Mouse (Mus musculus) gonadal fat pad, adult 2 months (tissue): Measurements from ENCODE around the gene Tiam2. TPM values are rescaled to one million over a fixed set of nuclear protein-coding genes. Genes with fewer than 3 reads are reported as not detected.

Experiments used
- DNase-seq: peaks from one replicate; pipeline ENCODE4 v3.0.0-alpha.2; 2012; ENCODE audit warnings: low read depth
- polyA plus RNA-seq: library from polyadenylated mRNA; depleted of rRNA; stranded (reverse); fragments of >200 nt; gene quantifications from 2 replicates; pipeline ENCODE4 v1.2.3, GENCODE M21; 2012

The Tiam2 gene
- polyA plus RNA-seq, 1 experiment, result 1.2 TPM

DNA sequence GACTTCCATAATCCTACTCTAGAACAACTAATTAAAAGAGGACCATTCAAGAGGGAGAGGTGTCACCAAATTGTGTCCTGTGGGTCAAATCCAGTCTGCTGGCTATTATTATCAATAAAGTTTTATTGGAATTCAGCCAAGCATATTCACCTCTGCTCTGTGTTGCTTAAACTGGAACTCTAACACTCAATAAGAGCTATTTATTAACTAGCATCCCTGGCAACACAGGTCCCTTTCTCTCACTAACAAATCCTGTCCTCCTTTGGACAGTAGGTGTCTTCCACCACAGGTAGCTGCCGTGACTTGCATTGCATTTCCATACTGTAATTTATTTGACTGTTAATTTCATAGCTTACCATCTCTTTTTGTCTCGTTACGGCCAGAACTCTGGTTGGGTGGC, 169.7 kb downstream of the Tiam2 start:
- no peak for DNase-seq

DNA sequence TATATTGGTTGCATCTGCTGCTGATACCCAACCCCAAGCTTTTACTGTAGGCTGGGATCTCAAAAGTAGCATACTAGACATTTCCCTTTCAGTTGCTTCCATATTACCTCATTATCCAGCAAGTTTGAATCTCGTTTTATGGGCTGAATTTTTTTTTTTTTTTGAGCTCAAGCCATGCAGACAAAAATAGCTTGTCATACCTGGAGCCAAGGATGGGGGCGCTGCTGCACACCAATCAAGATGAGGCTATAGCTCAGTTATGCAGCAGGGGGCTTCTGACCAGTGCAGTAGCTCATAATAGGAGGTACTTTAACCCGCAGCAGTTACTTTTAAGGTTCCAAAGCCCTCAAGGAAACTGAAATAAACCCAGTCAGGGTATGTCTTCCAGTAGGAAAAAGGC, 171.7 kb downstream of the Tiam2 start:
- no peak for DNase-seq

DNA sequence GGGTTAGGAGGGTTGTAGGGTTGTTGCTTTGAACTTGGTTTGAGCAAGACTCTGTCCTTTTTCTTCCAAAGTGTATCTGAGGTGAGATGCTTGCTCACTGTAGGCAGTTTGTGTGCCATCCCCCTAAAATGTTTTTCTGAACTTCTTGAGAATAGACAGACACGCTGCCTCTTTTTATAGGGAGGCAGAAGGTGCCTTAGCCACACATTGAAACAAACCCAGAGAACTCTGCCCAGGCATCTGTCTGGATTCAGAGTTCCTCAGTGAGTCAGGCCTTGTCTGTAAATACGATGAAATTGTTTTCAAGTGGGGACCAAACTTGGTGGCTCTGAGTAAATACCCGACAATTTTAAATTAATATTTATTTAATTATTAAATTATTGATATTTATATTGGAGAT, 172.2 kb downstream of the Tiam2 start:
- DNase-seq, result no peak

DNA sequence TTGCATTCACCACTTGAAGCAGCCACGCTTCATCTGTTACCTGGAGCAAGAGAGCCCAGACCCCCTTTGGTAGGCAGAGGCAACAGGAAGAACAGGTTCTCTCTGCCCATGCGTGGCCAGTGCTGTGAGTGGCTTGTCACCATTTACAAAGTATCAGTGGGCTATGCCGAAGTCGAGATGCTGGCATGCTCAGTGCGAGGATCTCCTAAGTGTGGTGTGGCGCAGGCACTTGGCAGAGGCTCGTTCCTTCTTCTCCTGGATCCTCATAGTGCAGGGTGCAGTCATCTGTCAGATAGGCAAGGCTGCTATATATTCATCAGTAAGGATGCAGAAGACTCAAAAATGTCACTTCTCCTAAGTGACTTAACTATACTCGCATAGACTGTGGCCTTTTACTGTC, 173.1 kb downstream of the Tiam2 start:
- no peak for DNase-seq

DNA sequence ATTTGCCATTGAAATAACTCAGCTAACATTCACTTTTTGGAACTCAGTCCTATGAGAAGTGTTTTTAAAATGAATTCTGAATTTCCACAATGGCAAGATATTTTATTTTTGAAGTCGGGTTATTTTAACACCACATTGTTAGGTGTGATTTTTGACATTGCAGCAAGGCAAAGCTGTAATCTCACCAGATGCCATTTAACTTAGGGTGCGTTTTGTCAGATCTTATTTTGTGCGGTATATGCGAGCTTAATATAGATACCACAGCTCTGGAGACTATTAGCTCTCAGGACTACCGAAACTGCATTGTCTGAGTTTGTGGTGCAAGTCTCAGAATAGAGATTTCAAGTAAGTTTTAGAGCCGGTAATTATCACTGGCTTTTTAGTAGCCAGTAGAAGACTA, 173.7 kb downstream of the Tiam2 start:
- no peak for DNase-seq

DNA sequence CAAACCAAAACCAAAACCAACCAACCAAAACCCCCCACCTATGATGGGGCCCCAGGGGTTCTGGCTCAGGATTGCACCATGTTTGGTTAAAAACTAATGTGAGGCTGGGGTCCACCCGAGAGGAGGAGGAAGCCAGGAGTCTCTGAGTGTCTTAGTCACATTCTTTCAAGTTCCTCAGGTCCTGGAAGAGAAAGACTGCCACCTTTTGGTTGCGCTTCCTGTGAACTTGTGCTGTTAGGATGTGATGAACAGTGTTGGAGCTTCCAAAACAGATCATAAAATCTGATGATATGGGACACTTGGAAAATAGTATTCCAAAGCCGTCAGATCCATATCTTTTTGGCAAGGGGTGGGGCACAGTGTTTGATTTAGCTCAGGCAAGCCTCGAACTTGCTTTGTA, 174.6 kb downstream of the Tiam2 start:
- DNase-seq, result no peak

DNA sequence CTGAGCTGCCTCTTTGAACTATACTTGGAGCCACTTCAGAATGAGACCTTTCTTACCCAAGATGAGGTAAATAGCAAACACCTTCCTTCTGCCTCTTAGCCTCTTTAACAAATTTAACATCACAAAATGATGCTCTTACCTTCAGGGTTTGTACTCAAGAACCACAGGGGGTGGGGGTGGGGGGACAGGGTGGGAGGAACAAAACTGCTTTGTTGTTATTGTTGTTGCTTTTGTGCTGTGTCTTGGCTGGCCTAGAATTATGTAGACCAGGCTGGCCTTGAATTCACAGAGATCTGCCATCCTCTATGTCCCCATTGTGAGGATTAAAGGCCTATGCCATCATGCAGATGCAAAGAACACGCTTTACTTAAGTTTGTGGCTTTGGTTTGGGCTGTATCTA, 179.3 kb downstream of the Tiam2 start:
- no peak for DNase-seq

DNA sequence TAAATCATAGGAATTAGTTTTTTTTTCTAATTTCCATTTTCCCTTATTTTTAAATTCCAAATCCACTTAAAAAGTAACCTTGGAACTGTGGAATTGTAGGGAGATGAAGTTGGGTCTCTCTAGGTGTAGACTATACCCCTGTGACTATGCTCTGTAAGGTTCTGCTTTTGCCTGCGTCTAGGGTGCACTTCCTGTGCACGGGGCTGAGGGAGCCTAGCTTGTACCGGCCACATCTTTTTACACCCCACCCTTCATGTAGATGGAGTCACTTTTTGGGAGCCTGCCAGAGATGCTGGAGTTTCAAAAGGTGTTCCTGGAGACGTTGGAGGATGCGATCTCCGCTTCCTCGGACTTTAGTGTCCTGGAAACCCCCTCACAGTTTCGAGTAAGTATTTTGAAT, 180.1 kb downstream of the Tiam2 start:
- no peak for DNase-seq

DNA sequence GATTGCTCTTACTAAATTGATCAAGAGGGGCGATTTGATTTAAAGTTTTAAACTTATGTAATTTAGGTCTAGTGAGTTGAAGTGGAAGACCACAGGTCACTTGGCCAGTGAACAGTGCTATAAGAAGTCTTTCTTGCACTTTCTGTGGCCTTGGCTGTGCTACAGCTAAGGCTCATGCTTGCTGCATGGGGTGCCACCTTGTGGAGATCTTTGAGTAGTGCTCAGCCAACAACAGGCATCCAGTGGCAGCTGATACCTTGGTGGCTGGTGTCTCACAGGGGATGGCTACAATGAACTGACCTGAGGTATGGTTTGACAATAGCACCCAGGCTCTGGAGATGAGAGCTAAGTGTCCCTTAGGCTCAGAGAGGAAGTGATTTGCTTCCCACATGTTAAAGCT, 183.5 kb downstream of the Tiam2 start:
- no peak for DNase-seq

DNA sequence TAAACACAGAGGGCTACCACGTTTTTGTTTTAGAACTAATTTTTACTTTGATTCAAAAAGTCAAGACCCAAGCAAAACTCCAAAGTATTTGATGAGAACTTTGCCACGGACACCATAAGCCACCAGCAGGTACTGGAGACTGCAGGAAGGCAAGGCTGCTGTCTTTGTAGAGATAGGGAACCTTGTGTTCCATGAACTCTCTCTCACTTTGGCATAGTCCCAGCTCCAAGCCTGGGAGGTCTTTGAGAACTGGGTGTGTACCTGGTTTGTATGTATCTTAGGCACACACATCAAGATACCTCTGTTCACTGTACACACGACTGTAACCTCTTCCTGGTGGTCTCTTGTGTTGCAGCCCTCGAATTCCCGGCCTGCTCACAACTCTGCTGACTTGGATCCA, 187.9 kb downstream of the Tiam2 start:
- DNase-seq, result no peak

DNA sequence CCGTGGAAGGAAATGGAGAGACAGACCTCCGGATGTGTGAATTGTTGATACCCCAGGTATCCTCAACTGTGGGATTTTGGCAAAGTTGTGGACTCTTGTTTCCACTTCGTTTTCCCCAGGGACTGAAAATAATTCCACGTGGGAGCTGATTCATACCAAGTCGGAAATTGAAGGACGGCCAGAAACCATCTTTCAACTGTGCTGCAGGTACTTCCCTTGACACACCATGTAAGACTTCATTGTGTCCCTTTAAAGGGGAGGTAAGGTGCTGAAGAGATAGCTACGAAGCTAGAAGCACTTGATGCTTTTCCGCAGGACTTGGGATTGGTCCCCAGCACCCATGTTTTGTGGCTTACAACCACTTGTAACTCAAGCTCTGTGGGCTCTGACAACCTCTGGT, 189.5 kb downstream of the Tiam2 start:
- DNase-seq, result no peak

DNA sequence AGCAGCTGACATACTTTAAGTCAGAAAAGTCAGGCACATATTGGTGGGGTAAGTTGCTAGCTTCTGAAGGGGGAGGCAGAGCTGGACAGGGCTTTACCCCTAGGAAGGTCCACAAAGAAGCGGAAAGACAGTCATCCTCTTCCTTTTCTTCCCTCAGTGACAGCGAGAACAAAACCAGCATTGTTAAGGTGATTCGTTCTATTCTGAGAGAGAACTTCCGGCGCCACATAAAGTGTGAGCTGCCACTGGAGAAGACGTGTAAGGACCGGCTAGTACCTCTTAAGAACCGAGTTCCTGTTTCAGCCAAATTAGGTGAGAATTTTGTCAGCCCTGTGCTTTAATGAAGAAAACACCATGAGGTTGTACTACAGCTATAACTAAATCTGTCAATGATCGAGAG, 190.0 kb downstream of the Tiam2 start:
- DNase-seq, result no peak

DNA sequence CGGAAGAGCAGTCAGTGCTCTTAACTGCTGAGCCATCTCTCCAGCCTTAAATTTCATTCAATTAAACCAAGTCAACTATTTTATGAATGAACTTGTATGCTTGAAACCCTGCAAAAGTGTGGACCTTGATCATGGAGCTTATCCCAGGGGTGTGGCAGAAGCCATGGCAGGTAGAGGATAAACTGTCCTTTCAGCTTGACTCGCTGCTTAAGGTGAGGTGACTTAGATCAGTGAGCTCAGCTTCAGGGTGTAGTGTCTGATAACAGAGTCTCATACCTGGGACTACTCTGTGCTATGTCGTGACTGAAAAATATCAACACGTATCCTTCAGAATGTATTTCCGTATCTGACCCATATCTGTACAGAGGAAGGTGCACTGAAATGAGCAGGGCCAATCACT, 194.0 kb downstream of the Tiam2 start:
- no peak for DNase-seq

DNA sequence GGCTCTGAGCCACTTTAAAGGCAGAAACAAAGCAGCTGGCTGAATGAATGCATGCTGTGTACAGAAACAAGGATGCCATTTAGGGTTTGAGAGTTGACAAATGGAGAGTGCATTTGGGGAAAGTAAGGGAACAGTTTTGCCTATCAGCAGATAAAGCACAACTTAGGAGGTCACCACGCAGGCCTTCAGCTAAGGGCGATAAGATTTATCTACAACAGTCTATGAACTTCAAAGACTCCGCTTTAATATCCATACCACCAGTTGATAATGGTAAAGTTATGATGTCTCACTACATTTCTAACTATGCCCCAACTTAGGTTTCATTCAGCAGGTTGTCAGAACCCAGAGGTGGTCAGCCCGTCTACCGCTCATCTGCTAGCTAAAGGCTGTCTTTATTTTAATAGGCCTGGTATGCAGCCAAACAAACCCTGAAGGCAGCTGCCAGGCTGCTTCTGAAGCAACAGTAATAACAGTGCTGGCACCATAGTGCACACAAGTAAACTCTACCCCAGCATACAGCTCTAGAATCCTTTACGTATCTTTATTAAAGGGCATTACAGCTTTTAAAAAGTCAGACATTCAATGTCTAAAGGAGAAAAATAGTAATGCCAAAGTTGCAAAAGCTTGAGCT, 201.6 kb downstream of the Tiam2 start:
- no peak for DNase-seq

DNA sequence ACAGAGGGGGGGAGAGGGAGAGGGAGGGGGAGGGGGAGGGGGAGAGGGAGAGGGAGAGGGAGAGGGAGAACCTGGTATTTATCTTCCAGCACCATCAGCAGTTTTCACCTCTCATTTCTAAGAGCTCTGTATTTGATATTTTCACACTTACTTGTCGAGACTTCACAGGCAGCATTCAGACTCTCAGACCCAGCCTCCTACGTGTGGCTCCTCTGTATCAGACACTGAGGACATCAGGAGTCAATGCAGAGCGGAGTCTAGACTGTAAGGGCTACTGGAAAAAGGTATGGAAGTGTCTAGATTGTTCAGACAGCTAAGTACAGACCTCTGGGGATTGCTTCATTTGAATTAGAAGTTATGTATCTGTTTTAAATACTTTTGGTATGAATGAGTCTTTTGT, 203.2 kb downstream of the Tiam2 start:
- no peak for DNase-seq

DNA sequence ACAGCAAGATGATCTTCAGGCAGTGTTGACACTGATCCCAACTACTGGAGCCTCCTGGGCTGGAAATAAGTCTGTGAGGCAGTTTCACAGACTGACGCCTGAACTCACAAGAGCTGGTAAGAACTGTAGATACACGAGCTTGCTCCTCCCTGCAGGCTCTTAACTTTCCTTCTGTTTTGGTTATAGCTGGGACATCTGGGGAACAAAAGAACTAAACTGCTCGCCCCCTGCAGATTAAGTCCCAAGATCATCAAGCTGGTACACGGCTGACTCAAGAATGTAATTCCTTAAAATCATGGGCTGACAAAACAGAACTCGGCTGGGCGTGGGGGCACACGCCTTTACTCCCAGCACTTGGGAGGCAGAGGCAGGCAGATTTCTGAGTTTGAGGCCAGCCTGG, 204.2 kb downstream of the Tiam2 start:
- no peak for DNase-seq

DNA sequence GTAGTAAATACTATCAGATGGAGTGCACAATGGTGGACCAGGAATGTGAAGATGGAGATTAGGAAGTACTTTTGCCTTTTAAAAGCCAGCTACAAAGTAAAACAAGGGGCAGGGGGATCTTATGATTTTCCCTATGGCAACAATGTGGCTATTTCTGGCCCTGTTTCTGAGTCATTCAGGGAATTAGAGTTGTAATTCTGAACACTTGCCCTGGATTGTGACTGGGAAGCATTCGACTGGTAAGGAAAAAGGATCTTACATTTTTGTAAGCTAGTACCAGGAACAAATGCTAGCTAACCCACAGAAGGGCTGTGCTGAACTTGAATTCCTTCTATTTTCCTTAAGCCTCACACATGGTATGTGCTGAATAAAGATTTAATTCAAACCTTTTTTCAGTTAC, 205.3 kb downstream of the Tiam2 start:
- no peak for DNase-seq

DNA sequence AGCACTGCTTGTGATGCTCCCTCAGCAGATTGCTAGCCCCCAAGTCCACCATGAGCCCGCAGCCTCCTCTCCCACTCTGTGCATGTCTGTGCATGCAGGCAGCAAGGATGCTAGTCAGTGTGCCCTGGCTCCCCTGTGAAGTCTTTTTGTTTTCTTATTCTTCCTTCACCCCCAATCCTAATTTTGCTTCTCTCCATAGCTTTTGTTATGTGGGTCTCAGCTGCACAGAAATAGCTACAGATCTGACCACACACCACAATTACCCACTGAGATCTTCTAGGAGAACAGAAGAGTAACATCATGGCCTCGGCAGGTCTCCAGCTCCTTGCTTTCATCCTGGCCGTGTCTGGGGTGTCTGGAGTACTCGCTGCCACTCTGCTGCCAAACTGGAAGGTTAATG, 205.9 kb downstream of the Tiam2 start, which contains the start of gene Cldn20:
Gene Cldn20 (plus strand): TSS at position 301 of the 400 bp plus-strand sequence.
- DNase-seq, result no peak

DNA sequence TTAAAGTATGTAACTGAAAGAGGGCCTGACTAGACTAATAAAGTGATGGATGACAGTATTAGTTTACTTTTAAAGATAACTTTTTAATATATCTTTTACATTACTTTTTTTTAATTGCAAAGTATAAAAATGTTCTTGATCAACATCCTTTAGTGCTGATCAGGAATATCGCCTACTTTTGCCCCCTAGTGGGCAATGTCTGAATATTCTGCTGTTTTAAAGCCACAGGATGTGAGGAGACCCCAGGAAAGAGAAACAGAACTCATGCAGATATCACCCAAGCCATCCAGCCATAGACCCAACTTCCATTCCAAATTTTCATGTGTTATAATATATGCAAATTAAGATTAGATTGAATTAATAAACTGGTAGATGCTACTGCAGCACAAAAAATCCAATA, 207.1 kb downstream of the Tiam2 start:
- no peak for DNase-seq

DNA sequence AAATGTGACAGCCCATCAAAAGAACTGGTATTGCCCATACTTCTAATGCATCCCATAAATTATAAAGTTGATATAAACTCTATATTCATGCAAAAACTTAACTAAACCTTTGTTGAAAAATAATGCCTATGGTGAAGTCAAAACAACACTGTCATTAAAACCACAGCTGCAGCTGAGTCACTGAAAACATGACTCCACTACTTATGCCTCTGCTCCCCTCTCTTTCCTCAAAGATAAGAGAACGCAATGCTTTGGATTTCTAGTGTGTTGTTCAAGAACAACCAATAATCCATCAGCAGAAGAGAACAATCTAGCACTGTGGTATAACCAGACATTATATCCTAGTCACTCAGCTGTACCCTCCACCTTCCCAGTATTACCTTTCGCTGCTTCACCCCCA, 213.9 kb downstream of the Tiam2 start:
- no peak for DNase-seq

DNA sequence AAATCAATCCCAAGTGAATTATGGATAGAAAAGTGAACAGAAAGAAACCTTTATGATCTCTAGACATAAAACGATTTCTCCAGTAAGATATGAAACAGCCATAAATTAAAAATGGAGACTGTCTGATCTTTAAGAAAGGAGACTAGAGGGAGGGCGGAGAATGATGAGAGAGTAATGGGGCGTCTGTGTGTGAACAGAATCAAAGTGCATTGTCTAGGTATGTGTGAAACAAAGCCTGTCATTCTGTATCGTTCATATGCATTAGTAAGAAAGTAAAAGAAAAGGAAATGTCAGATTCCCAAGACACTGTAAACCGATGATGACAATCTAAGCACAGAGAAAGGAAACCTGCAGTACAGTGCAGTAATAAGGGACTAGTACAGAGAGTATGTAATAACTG, 214.7 kb downstream of the Tiam2 start:
- no peak for DNase-seq

DNA sequence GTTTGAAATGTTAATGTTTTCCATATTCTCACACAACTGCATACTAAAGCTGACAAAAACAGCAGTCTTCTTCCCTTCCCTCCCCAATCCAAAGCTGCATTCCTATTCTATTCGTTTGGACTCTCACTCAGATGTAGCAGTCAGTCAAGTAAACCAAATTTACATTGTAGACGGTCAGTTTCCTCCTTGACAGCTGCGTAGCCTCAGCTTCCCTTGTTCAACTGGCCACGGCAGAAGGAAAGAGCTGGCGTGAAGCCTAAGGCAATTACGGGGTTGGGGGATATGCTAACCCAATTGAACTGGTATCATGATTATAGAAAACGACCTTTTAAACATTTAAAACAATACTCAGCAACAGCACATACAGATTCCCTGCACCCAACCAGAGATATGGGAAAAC, 221.4 kb downstream of the Tiam2 start:
- no peak for DNase-seq

DNA sequence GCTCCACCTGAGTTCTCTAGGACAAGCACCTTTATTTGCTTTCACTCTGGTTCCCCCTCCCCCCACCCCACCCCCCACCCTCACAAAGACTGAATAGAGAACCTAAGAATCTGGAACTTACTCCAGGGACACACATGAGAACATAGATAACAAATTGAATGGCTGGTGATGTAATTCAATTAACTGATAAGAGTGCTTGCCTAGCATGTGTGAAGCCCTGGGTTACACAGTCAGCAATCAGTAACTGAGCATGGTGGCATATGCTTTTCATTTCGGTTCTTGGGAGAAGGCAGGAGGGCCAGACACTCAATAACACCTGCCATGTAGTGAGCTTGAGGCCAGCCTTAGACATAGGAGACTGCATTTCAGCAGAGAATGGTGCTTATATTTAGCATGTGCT, 229.9 kb downstream of the Tiam2 start:
- no peak for DNase-seq
